Mouse (Mus musculus) testis, adult 2 months (tissue): ENCODE measurements at regions not wholly inside any gene's neighbourhood (a gene's known extent, or its start where the extent isn't known, plus 50 kb on each side); places are given as distances from the start of the nearest gene placed in this dataset.

Experiments used
- H3K27ac ChIP-seq: fragments of 200-500 bp; 2 replicates; pipeline ENCODE4 v1.5.1; 2012; ENCODE audit warnings: low read depth, low read length; ENCODE audit not compliant: control insufficient read depth, insufficient read depth
- H3K27me3 ChIP-seq: fragments of 200-500 bp; 2 replicates; pipeline ENCODE4 v1.6.1; 2012; ENCODE audit warnings: mild to moderate bottlenecking, low read length, moderate library complexity; ENCODE audit not compliant: control insufficient read depth, insufficient read depth
- H3K36me3 ChIP-seq: fragments of 200-500 bp; 2 replicates; pipeline ENCODE4 v1.6.1; 2012; ENCODE audit warnings: mild to moderate bottlenecking, low read length; ENCODE audit not compliant: control insufficient read depth, insufficient read depth
- H3K4me1 ChIP-seq: fragments of 200-500 bp; 2 replicates; pipeline ENCODE4 v1.6.1; 2012; ENCODE audit warnings: low read length; ENCODE audit not compliant: control insufficient read depth, insufficient read depth
- H3K4me3 ChIP-seq: fragments of 200-500 bp; 2 replicates; pipeline ENCODE4 v1.5.1; 2012; ENCODE audit warnings: low read depth, mild to moderate bottlenecking, low read length, moderate library complexity, mixed read lengths; ENCODE audit not compliant: control insufficient read depth
- CTCF ChIP-seq: fragments of 200-500 bp; IDR thresholded peaks from 2 replicates; pipeline ENCODE4 v1.5.1; 2012; ENCODE audit warnings: low read depth, mild to moderate bottlenecking, inconsistent platforms, low read length, moderate library complexity; ENCODE audit not compliant: control insufficient read depth, insufficient read depth, insufficient replicate concordance
- POLR2A ChIP-seq: fragments of 200-500 bp; IDR thresholded peaks from 2 replicates; pipeline ENCODE4 v1.6.1; 2012; ENCODE audit warnings: low read depth, mild to moderate bottlenecking, inconsistent platforms, low read length, moderate library complexity; ENCODE audit not compliant: control insufficient read depth

GRCm38 (mm10) chr14:25299673-25300190 is 159.3 kb upstream of the Zmiz1 start:
- TF ChIP-seq POLR2A (no peak), CTCF (no peak)
- H3K27me3 ChIP-seq, result no peaks in the 10 kb centered on the region
- no peak overlapping the region for H3K4me3 ChIP-seq
- no peaks in the 10 kb centered on the region; the same call in 1 of the 2 replicates for H3K4me1 ChIP-seq
- no peaks in the 10 kb centered on the region for H3K36me3 ChIP-seq
- H3K27ac ChIP-seq, result no peak overlapping the region

GRCm38 (mm10) chr14:25301336-25302031 is 157.5 kb upstream of the Zmiz1 start:
- Histone ChIP-seq H3K27ac (no peak overlapping the region), H3K4me3 (no peak overlapping the region), H3K27me3 (no peaks in the 10 kb centered on the region), H3K36me3 (no peaks in the 10 kb centered on the region), H3K4me1 (no peaks in the 10 kb centered on the region; the same call in 1 of the 2 replicates)
- TF ChIP-seq CTCF, result no peak
- TF ChIP-seq POLR2A, result no peak

DNA sequence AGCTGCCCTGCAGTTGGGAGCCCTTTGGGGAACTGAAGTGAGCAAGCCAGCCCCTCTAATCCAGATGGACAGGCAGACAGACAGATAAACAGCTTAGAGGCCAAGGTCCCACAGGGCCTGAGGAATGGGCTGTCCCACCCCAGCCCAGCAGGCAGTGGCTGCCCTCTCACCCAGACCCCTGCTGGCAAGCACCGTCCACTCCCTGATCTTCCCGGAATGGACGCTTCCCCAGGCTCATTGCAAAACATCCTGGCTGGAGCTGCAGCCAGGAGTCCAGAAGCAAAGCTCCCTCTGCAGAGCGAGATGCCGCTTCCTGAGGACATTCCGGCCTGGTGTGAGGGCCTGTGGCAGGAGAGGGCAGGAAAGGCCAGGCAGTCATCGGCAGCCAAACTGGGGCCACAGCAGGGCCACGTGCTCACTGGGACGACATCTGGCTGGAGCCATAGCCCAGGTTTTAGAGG is 154.6 kb upstream of the Zmiz1 start:
- Histone ChIP-seq H3K36me3 (no peaks in the 10 kb centered on the region), H3K4me3 (no peak overlapping the region), H3K4me1 (no peaks in the 10 kb centered on the region; the same call in 1 of the 2 replicates), H3K27me3 (no peaks in the 10 kb centered on the region), H3K27ac (no peak overlapping the region)
- TF ChIP-seq POLR2A (no peak), CTCF (no peak)

GRCm38 (mm10) chr14:25306166-25306565 is 152.8 kb upstream of the Zmiz1 start:
- Histone ChIP-seq H3K36me3 (no peaks in the 10 kb centered on the region), H3K4me1 (no peaks in the 10 kb centered on the region; the same call in 1 of the 2 replicates), H3K27me3 (no peaks in the 10 kb centered on the region), H3K4me3 (no peak overlapping the region), H3K27ac (no peak overlapping the region)
- TF ChIP-seq CTCF (no peak), POLR2A (no peak)

- TF ChIP-seq CTCF, result no peak
- TF ChIP-seq POLR2A, result no peak
- Histone ChIP-seq H3K27me3 (no peaks in the 10 kb centered on the region), H3K27ac (no peak overlapping the region), H3K4me3 (no peak overlapping the region), H3K36me3 (no peaks in the 10 kb centered on the region), H3K4me1 (no peaks in the 10 kb centered on the region; the same call in 1 of the 2 replicates)
Measured at GRCm38 (mm10) chr14:25306961-25307654, 151.9 kb upstream of the Zmiz1 start.

DNA sequence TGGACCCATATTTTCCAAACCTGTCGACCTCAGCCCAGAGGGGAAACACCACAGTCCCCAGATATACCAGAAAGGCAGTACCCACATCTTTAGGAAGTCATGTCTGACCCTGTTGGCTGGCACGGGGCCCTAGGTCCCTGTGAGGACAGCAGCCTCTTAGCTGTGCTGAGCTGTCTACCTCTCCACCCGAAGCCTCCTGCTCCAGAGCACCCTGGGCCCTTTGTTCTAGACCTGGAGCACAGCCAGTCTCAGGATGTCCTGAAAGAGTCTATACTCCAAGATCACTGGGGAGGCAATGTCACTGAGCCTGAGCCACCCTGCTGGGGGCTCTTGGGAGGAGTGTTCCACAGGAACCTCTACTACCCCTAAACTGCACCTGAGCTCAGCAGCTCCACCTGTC is 150.9 kb upstream of the Zmiz1 start:
- Histone ChIP-seq H3K27me3 (no peaks in the 10 kb centered on the region), H3K4me1 (no peaks in the 10 kb centered on the region; the same call in 1 of the 2 replicates), H3K4me3 (no peak overlapping the region), H3K27ac (no peak overlapping the region), H3K36me3 (no peaks in the 10 kb centered on the region)
- TF ChIP-seq POLR2A (no peak), CTCF (no peak)

- Histone ChIP-seq H3K27me3 (no peaks in the 10 kb centered on the region), H3K27ac (no peak overlapping the region), H3K36me3 (no peaks in the 10 kb centered on the region), H3K4me3 (no peak overlapping the region), H3K4me1 (no peaks in the 10 kb centered on the region)
- no peak for TF ChIP-seq POLR2A
- TF ChIP-seq CTCF, result no peak
Measured at GRCm38 (mm10) chr14:25310671-25311151, 148.3 kb upstream of the Zmiz1 start.
